ENCODE assay signal across 16 mouse cellular contexts in genomic region chr5:113154441-113154840, GRCm38 (mm10).
DNase-seq lines count a peak whose midpoint lies in the region; ATAC-seq and TF ChIP-seq lines count a peak whose summit lies in the region.
"Had no signal": no experiment of that assay in that cellular context is flagged by ENCODE, and none has a peak within 500 bp of the region (broad histone marks: within the 10 kb centered on the region; RNA-seq: fewer than 3 reads in every experiment).

No protein-coding gene starts in this region.

- no peaks in the 10 kb centered on the region for H3K27me3 ChIP-seq in liver, adult 2 months (ENCODE audit: control insufficient read depth, insufficient read depth, low read length)
- H3K27me3 ChIP-seq in midbrain, embryonic 10.5 days (ENCODE audit: low read depth, poor library complexity, severe bottlenecking) = no peaks in the 10 kb centered on the region
- no peaks in the 10 kb centered on the region for H3K27me3 ChIP-seq in midbrain, embryonic 13.5 days
- H3K27me3 ChIP-seq in embryonic facial prominence, embryonic 15.5 days = no peaks in the 10 kb centered on the region
- no peaks in the 10 kb centered on the region for H3K27me3 ChIP-seq in stomach, embryonic 15.5 days (replicated peaks)
- no peaks in the 10 kb centered on the region for H3K27me3 ChIP-seq in forebrain, embryonic 14.5 days (replicated peaks; ENCODE audit: control insufficient read depth, insufficient read depth, low read length)
- H3K27me3 ChIP-seq: liver, embryonic 12.5 days; neural tube, embryonic 13.5 days had no signal

- H3K79me2 ChIP-seq in liver, adult 2 months (ENCODE audit: control insufficient read depth, insufficient read depth, low read length) = peaks cover 17% of the 10 kb centered on the region

- no peaks in the 10 kb centered on the region for H3K36me3 ChIP-seq in liver, adult 2 months (ENCODE audit: control insufficient read depth, insufficient read depth, low read length)
- no peaks in the 10 kb centered on the region for H3K36me3 ChIP-seq in midbrain, embryonic 10.5 days
- H3K36me3 ChIP-seq in midbrain, embryonic 13.5 days = no peaks in the 10 kb centered on the region
- no peaks in the 10 kb centered on the region for H3K36me3 ChIP-seq in embryonic facial prominence, embryonic 15.5 days
- H3K36me3 ChIP-seq in stomach, embryonic 15.5 days = no peaks in the 10 kb centered on the region
- H3K36me3 ChIP-seq in forebrain, embryonic 14.5 days (ENCODE audit: control insufficient read depth, insufficient read depth, low read length) = no peaks in the 10 kb centered on the region
- H3K36me3 ChIP-seq: hindbrain, embryonic 12.5 days; liver, embryonic 12.5 days; neural tube, embryonic 13.5 days had no signal

- no peak for TF ChIP-seq CTCF in liver, adult 2 months (IDR thresholded peaks at IDR 0.05; ENCODE audit: low read depth, low read length)

- H3K9ac ChIP-seq in liver, adult 2 months (ENCODE audit: low read depth, low read length) = no peak overlapping the region
- no peak overlapping the region for H3K9ac ChIP-seq in midbrain, embryonic 13.5 days (replicated peaks)
- no peak overlapping the region for H3K9ac ChIP-seq in embryonic facial prominence, embryonic 15.5 days
- no peak overlapping the region for H3K9ac ChIP-seq in stomach, embryonic 15.5 days
- H3K9ac ChIP-seq in forebrain, embryonic 14.5 days (ENCODE audit: low read length) = no peak overlapping the region
- H3K9ac ChIP-seq: hindbrain, embryonic 12.5 days; liver, embryonic 12.5 days; neural tube, embryonic 13.5 days had no signal

- no peak for ATAC-seq in midbrain, embryonic 13.5 days
- no peak for ATAC-seq in embryonic facial prominence, embryonic 15.5 days (ENCODE audit: insufficient number of reproducible peaks, low FRiP score, low TSS enrichment, low read depth)
- no peak for ATAC-seq in stomach, embryonic 15.5 days (ENCODE audit: insufficient read depth, low FRiP score, low read depth)
- ATAC-seq in forebrain, embryonic 14.5 days = no peak
- ATAC-seq: activated CD4-positive, CD25-positive, alpha-beta regulatory T cell, adult 4 months; liver, embryonic 12.5 days; midbrain, embryonic 16.5 days had no signal

- peaks cover 37% of the 10 kb centered on the region for H3K4me1 ChIP-seq in liver, adult 2 months (ENCODE audit: control insufficient read depth, insufficient read depth, low read length)
- peaks cover 69% of the 10 kb centered on the region for H3K4me1 ChIP-seq in midbrain, embryonic 10.5 days
- H3K4me1 ChIP-seq in midbrain, embryonic 13.5 days (replicated peaks) = peaks cover 31% of the 10 kb centered on the region
- peaks cover 67% of the 10 kb centered on the region for H3K4me1 ChIP-seq in embryonic facial prominence, embryonic 15.5 days
- H3K4me1 ChIP-seq in stomach, embryonic 15.5 days = peaks cover 55% of the 10 kb centered on the region
- peaks cover 8% of the 10 kb centered on the region for H3K4me1 ChIP-seq in forebrain, embryonic 14.5 days (ENCODE audit: control insufficient read depth, insufficient read depth, low read length)

- TF ChIP-seq POLR2A in liver, adult 2 months (IDR thresholded peaks at IDR 0.05; ENCODE audit: extremely low read depth, insufficient read depth, low read length) = no peak

- no peaks in the 10 kb centered on the region for H3K9me3 ChIP-seq in midbrain, embryonic 10.5 days (replicated peaks)
- H3K9me3 ChIP-seq in midbrain, embryonic 13.5 days = no peaks in the 10 kb centered on the region
- no peaks in the 10 kb centered on the region for H3K9me3 ChIP-seq in embryonic facial prominence, embryonic 15.5 days (replicated peaks)
- no peaks in the 10 kb centered on the region for H3K9me3 ChIP-seq in stomach, embryonic 15.5 days
- H3K9me3 ChIP-seq in forebrain, embryonic 14.5 days (replicated peaks; ENCODE audit: control insufficient read depth, low read length) = no peaks in the 10 kb centered on the region
- H3K9me3 ChIP-seq: hindbrain, embryonic 12.5 days; liver, embryonic 12.5 days; neural tube, embryonic 13.5 days had no signal

- no peak overlapping the region for H3K4me3 ChIP-seq in liver, adult 2 months (ENCODE audit: insufficient read depth, low read depth, low read length)
- no peak overlapping the region for H3K4me3 ChIP-seq in midbrain, embryonic 10.5 days
- H3K4me3 ChIP-seq in midbrain, embryonic 13.5 days (replicated peaks) = no peak overlapping the region
- no peak overlapping the region for H3K4me3 ChIP-seq in embryonic facial prominence, embryonic 15.5 days (replicated peaks)
- no peak overlapping the region for H3K4me3 ChIP-seq in stomach, embryonic 15.5 days (replicated peaks)
- no peak overlapping the region for H3K4me3 ChIP-seq in forebrain, embryonic 14.5 days (ENCODE audit: low read depth, low read length)
- H3K4me3 ChIP-seq: hindbrain, embryonic 12.5 days; liver, embryonic 12.5 days; myocyte; neural tube, embryonic 13.5 days had no signal

- peak; percentile 63 for DNase-seq in liver, adult 2 months (ENCODE audit: extremely low read depth, low read depth, low spot score)
- DNase-seq in liver = no peak
- no peak for DNase-seq in midbrain, embryonic 10.5 days (ENCODE audit: low spot score)
- DNase-seq in frontal cortex, postnatal 36 days (ENCODE audit: low spot score in 2 of 2) = no peak
- DNase-seq in forebrain, embryonic 14.5 days (ENCODE audit: low spot score) = no peak

- WGBS in liver, adult 2 months = 41% methylated on average over 5 of the region's 5 CpGs
- WGBS in midbrain, embryonic 10.5 days = 82% methylated on average over 5 of the region's 5 CpGs
- WGBS in midbrain, embryonic 13.5 days = 84% methylated on average over 5 of the region's 5 CpGs
- WGBS in embryonic facial prominence, embryonic 15.5 days = 66% methylated on average over 5 of the region's 5 CpGs
- WGBS in stomach, embryonic 15.5 days = 58% methylated on average over 5 of the region's 5 CpGs
- 73% methylated on average over 5 of the region's 5 CpGs for WGBS in forebrain, embryonic 14.5 days

- peak overlapping the region; percentile 14; the same call in 1 of the 2 replicates for H3K27ac ChIP-seq in liver, adult 2 months (replicated peaks; ENCODE audit: insufficient read depth, low read depth, low read length)
- H3K27ac ChIP-seq in midbrain, embryonic 10.5 days (replicated peaks) = peak overlapping the region; percentile 77; the same call in 1 of the 2 replicates
- no peak overlapping the region for H3K27ac ChIP-seq in midbrain, embryonic 13.5 days
- H3K27ac ChIP-seq in embryonic facial prominence, embryonic 15.5 days (replicated peaks) = peak overlapping the region; percentile 88
- peak overlapping the region; percentile 91 for H3K27ac ChIP-seq in stomach, embryonic 15.5 days
- no peak overlapping the region for H3K27ac ChIP-seq in forebrain, embryonic 14.5 days (ENCODE audit: low read depth, low read length)
- H3K27ac ChIP-seq: hindbrain, embryonic 12.5 days; kidney, postnatal 0 days; liver, embryonic 12.5 days; neural tube, embryonic 13.5 days had no signal

- no peak overlapping the region for H3K4me2 ChIP-seq in midbrain, embryonic 13.5 days (replicated peaks)
- H3K4me2 ChIP-seq in embryonic facial prominence, embryonic 15.5 days (replicated peaks) = no peak overlapping the region
- no peak overlapping the region for H3K4me2 ChIP-seq in stomach, embryonic 15.5 days
- H3K4me2 ChIP-seq in forebrain, embryonic 14.5 days (ENCODE audit: low read length) = no peak overlapping the region
- H3K4me2 ChIP-seq: heart, embryonic 11.5 days; hindbrain, embryonic 12.5 days; liver, embryonic 12.5 days; neural tube, embryonic 13.5 days had no signal

Comparison
In these comparisons a context has a peak if more than half of its experiments do, and no peak if none do; other contexts are left out.
1. H3K27ac ChIP-seq: peak in liver, adult 2 months (single experiment), midbrain, embryonic 10.5 days (single experiment), embryonic facial prominence, embryonic 15.5 days (single experiment) and stomach, embryonic 15.5 days (single experiment); none in midbrain, embryonic 13.5 days (single experiment) and forebrain, embryonic 14.5 days (single experiment).